Mouse (Mus musculus): ENCODE results near the gene Olfr315. TPM values are rescaled to one million over a fixed set of nuclear protein-coding genes. Genes with fewer than 3 reads are reported as not detected.

Gene Olfr315
- polyA plus RNA-seq, 1 experiment from 2014 or later: not detected

DNA sequence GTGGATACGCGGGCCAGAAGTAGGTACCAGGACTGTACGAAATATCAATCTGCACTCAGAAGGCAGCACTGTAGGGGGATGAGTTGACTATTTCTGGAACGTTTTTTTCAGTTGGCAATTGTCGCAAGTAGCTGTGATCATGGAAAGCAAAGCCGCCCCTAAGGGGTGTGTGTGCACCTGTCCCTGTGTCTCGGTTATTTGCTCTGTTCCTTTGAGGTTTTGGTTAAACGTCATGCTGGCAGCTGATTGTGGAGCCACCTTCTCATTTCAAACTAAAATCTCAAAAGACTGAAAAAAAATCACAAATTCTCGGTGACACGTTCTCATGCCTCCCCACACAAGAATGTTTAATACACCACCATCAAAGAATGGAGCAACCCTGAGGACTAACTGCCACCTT is 14.7 kb downstream of the Olfr315 start:
- Histone ChIP-seq H3K27me3 (replicated peaks; ENCODE audit: control insufficient read depth, insufficient read depth, low read length) (no peaks in the 10 kb centered on the region), H3K4me1 (ENCODE audit: control insufficient read depth, insufficient read depth, low read length) (no peaks in the 10 kb centered on the region), H3K9ac (ENCODE audit: low read depth, low read length) (no peak overlapping the region), H3K27ac (ENCODE audit: low read length) (no peak overlapping the region), H3K4me2 (ENCODE audit: low read depth, low read length) (no peak overlapping the region), H3K36me3 (ENCODE audit: control insufficient read depth, insufficient read depth, low read length) (no peaks in the 10 kb centered on the region), H3K4me3 (ENCODE audit: low read length) (no peak overlapping the region), H3K9me3 (ENCODE audit: control insufficient read depth, low read length) (no peaks in the 10 kb centered on the region)
- WGBS: 89% methylated on average over 10 of the region's 10 CpGs
- no peak for ATAC-seq

DNA sequence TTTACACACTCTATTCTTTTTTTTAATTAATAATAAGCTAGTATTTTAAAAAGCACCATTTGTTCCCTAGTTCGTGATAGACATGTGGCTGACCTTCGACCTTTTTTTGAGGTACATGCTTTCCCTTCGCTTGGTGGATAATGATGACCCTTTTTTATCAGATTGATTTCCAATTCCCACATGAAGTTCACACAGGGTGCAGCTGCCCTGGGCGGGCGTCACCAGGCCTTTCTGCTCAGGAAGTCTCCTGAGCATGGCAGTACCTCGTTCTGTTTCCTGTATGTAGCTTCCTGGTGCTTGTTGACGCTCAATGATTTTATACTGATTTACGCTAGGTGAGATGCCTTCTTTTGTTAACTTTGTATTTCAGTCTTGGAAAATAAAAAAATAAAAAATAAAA is 15.4 kb downstream of the Olfr315 start:
- no peak overlapping the region for H3K4me3 ChIP-seq (ENCODE audit: low read length)
- H3K27me3 ChIP-seq (replicated peaks; ENCODE audit: control insufficient read depth, insufficient read depth, low read length): no peaks in the 10 kb centered on the region
- ATAC-seq: no peak
- H3K4me1 ChIP-seq (ENCODE audit: control insufficient read depth, insufficient read depth, low read length): no peaks in the 10 kb centered on the region
- no peak overlapping the region for H3K9ac ChIP-seq (ENCODE audit: low read depth, low read length)
- 84% methylated on average over 8 of the region's 8 CpGs for WGBS
- no peaks in the 10 kb centered on the region for H3K9me3 ChIP-seq (ENCODE audit: control insufficient read depth, low read length)
- no peaks in the 10 kb centered on the region for H3K36me3 ChIP-seq (ENCODE audit: control insufficient read depth, insufficient read depth, low read length)
- no peak overlapping the region for H3K4me2 ChIP-seq (ENCODE audit: low read depth, low read length)
- H3K27ac ChIP-seq (ENCODE audit: low read length): no peak overlapping the region

DNA sequence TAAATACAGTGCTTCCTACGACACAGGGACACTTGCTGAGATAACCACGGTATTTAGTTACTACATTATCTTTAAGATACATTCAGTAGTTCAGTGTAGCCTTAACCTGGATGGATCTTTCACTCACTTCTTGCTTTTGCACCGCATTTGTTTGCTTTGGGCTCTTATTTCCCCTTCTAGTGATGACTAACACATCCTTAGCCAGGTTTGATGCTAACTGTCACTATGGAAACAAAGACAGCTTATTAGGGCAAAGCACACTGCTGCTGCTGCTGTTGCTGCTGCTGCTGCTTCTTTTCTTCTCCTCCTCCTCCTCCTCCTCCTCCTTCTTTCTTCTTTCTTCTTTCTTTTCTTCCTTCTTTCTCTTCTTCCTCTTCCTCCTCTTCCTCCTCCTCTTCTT is 16.5 kb downstream of the Olfr315 start:
- no peaks in the 10 kb centered on the region for H3K36me3 ChIP-seq (ENCODE audit: control insufficient read depth, insufficient read depth, low read length)
- H3K4me2 ChIP-seq (ENCODE audit: low read depth, low read length): no peak overlapping the region
- H3K9me3 ChIP-seq (ENCODE audit: control insufficient read depth, low read length): no peaks in the 10 kb centered on the region
- H3K27ac ChIP-seq (ENCODE audit: low read length): no peak overlapping the region
- H3K4me3 ChIP-seq (ENCODE audit: low read length): no peak overlapping the region
- no peaks in the 10 kb centered on the region for H3K27me3 ChIP-seq (replicated peaks; ENCODE audit: control insufficient read depth, insufficient read depth, low read length)
- 29% methylated on average over 3 of the region's 3 CpGs for WGBS
- no peak for ATAC-seq
- no peaks in the 10 kb centered on the region for H3K4me1 ChIP-seq (ENCODE audit: control insufficient read depth, insufficient read depth, low read length)
- no peak overlapping the region for H3K9ac ChIP-seq (ENCODE audit: low read depth, low read length)

DNA sequence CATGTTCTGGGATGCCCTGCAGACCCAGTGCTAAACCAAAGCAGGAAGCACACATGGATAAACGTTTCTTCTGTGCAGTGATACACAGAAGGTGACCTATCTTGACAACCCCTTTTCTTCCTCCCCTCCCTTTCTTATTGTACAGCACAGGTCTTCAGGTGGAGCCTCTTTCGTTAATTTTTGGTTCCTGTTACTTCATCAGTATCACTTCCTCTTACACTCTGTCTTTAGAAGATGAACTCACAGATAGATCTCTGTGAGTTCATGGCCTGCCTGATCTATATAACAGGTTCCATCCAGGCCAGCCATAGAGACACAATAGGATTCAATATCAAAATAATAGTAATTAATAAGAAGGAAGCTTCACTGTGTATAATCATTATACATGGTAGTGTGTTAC is 17.1 kb downstream of the Olfr315 start:
- no peak overlapping the region for H3K4me3 ChIP-seq (ENCODE audit: low read length)
- no peak for ATAC-seq
- H3K9me3 ChIP-seq (ENCODE audit: control insufficient read depth, low read length): no peaks in the 10 kb centered on the region

DNA sequence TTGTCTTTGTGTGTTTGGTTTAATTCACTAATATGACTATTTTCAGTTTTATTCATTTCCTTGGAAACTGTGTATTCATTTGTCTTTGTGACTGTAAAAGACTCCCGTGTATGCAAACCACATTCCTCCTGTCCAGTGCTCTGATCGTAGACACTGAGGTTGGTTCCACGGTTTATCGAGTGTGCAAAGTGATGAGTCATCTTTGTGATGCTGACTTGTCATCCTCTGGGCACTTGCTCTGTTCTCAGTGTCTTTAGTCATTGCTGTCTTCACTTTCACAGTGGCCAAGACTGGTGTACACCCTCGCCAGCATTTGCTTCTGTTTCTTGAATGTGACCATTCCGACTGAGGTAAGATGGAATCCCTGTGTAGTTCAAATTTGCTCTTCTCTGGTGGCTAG is 17.7 kb downstream of the Olfr315 start:
- ATAC-seq: no peak
- 74% methylated on average over 6 of the region's 6 CpGs for WGBS
- Histone ChIP-seq H3K9me3 (ENCODE audit: control insufficient read depth, low read length) (no peaks in the 10 kb centered on the region), H3K36me3 (ENCODE audit: control insufficient read depth, insufficient read depth, low read length) (no peaks in the 10 kb centered on the region), H3K4me2 (ENCODE audit: low read depth, low read length) (no peak overlapping the region), H3K27me3 (replicated peaks; ENCODE audit: control insufficient read depth, insufficient read depth, low read length) (no peaks in the 10 kb centered on the region), H3K9ac (ENCODE audit: low read depth, low read length) (no peak overlapping the region), H3K27ac (ENCODE audit: low read length) (no peak overlapping the region), H3K4me3 (ENCODE audit: low read length) (no peak overlapping the region), H3K4me1 (ENCODE audit: control insufficient read depth, insufficient read depth, low read length) (no peaks in the 10 kb centered on the region)

More for the DNA sequence above, 17.1 kb downstream of the Olfr315 start:
- Histone ChIP-seq H3K4me1 (ENCODE audit: control insufficient read depth, insufficient read depth, low read length) (no peaks in the 10 kb centered on the region), H3K9ac (ENCODE audit: low read depth, low read length) (no peak overlapping the region), H3K36me3 (ENCODE audit: control insufficient read depth, insufficient read depth, low read length) (no peaks in the 10 kb centered on the region), H3K27ac (ENCODE audit: low read length) (no peak overlapping the region), H3K27me3 (replicated peaks; ENCODE audit: control insufficient read depth, insufficient read depth, low read length) (no peaks in the 10 kb centered on the region), H3K4me2 (ENCODE audit: low read depth, low read length) (no peak overlapping the region)
- WGBS: 38% methylated on average over 2 of the region's 2 CpGs

DNA sequence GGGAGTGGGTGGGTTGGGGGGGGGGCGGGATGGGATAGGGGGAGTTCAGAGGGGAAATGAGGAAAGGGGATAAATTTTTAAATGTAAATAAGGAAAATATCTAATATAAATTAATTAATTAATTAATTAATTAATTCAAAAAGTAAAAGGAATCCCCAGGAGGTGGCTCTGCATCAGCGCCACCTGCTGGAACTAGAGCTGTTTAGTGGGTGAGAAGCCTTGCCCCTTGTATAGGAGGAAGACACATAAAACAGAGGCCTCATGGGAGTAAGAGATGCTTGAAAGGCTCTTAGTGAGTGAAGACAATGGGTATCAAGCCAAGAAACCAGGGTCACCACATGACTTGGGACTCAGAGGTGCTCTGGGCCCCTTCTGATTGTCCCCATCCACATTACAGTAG is 22.9 kb downstream of the Olfr315 start:
- no peaks in the 10 kb centered on the region for H3K9me3 ChIP-seq (ENCODE audit: control insufficient read depth, low read length)
- H3K27ac ChIP-seq (ENCODE audit: low read length): no peak overlapping the region
- whole genome bisulfite sequencing: 86% methylated on average over 2 of the region's 2 CpGs
- no peak for ATAC-seq
- no peaks in the 10 kb centered on the region for H3K36me3 ChIP-seq (ENCODE audit: control insufficient read depth, insufficient read depth, low read length)
- H3K9ac ChIP-seq (ENCODE audit: low read depth, low read length): no peak overlapping the region
- H3K27me3 ChIP-seq (replicated peaks; ENCODE audit: control insufficient read depth, insufficient read depth, low read length): no peaks in the 10 kb centered on the region
- no peak overlapping the region for H3K4me2 ChIP-seq (ENCODE audit: low read depth, low read length)
- H3K4me3 ChIP-seq (ENCODE audit: low read length): no peak overlapping the region
- no peaks in the 10 kb centered on the region for H3K4me1 ChIP-seq (ENCODE audit: control insufficient read depth, insufficient read depth, low read length)

DNA sequence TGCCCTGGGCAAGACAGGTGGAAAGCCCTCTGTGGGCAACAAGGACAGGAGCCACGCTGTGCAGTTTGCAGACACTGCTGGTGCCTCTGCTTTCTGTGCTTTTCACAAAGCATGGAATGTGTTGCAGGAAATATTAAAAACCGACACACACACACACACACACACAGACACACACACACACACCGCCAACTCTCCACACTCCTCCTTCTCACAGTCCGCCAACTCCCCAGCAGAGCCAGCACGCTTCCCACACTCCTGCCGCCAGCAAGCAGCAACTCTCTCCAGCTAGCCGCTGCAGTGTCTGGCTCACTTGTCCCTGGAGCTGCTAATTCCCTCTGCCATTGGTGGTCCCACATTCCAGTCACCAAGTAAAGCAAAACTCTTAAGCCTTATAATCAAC is 23.9 kb downstream of the Olfr315 start:
- Histone ChIP-seq H3K27me3 (replicated peaks; ENCODE audit: control insufficient read depth, insufficient read depth, low read length) (no peaks in the 10 kb centered on the region), H3K4me2 (ENCODE audit: low read depth, low read length) (no peak overlapping the region), H3K9ac (ENCODE audit: low read depth, low read length) (no peak overlapping the region), H3K4me3 (ENCODE audit: low read length) (no peak overlapping the region), H3K27ac (ENCODE audit: low read length) (no peak overlapping the region), H3K4me1 (ENCODE audit: control insufficient read depth, insufficient read depth, low read length) (peaks cover under 1% of the 10 kb centered on the region; the same call in 1 of the 2 replicates), H3K9me3 (ENCODE audit: control insufficient read depth, low read length) (no peaks in the 10 kb centered on the region), H3K36me3 (ENCODE audit: control insufficient read depth, insufficient read depth, low read length) (no peaks in the 10 kb centered on the region)
- 68% methylated on average over 7 of the region's 7 CpGs for WGBS
- no peak for ATAC-seq

DNA sequence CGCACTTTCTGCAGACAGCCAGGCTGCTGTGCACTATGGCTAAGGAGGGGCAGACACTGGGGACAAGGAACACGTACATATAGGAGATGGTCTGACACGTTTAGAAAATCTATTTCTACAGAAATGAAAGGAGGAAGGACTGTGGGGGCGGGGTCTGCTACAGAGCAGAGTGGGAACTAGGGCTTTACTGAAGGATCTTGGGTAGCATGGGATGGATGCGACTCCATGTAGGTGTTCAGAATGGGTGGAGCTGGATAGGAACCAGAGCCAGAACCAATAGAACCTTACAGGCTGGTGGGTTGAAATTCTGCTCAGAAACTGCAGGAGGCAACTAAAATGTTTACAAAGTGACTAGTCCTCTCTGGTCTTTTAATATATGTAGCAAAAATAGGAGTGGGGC is 26.8 kb downstream of the Olfr315 start:
- Histone ChIP-seq H3K4me1 (ENCODE audit: control insufficient read depth, insufficient read depth, low read length) (peaks cover 16% of the 10 kb centered on the region; the same call in 1 of the 2 replicates), H3K4me2 (ENCODE audit: low read depth, low read length) (no peak overlapping the region), H3K9me3 (ENCODE audit: control insufficient read depth, low read length) (no peaks in the 10 kb centered on the region), H3K4me3 (ENCODE audit: low read length) (no peak overlapping the region), H3K9ac (ENCODE audit: low read depth, low read length) (no peak overlapping the region), H3K36me3 (ENCODE audit: control insufficient read depth, insufficient read depth, low read length) (no peaks in the 10 kb centered on the region), H3K27ac (ENCODE audit: low read length) (no peak overlapping the region), H3K27me3 (replicated peaks; ENCODE audit: control insufficient read depth, insufficient read depth, low read length) (no peaks in the 10 kb centered on the region)
- WGBS: 79% methylated on average over 5 of the region's 5 CpGs
- ATAC-seq: no peak

DNA sequence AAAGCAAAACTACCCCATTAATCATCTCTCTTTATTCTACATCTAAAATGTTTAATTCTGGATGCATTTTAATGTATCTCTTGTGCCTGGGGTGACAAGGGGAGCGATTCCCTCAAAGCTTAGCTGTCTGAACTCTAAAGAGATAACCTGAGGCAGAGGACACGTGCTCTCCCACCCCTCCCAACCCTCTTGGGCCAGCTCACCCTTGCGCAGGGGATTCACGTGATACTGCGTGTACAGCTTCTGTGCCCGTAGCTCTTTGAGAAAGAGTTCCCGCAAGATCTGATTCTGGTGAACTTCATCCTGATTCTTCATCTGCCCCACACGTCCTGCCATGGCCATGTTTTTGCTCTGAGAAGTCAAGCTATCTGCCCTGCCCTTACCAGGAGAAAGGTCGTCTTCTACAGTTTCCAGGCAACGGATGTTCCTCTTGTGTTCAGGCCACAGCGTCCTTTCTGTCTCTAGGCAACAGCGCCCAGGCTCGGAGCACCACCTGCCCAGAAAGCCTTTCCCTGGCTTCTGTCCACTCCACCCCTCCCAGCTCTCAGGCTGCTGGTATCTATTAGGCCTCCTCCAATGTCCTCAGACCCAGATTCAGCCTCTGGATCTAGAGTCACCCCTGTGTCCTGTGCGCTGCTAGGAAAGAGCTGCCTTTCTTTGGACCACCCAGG is 28.7 kb downstream of the Olfr315 start, which contains the start of gene Fam183b:
Fam183b (minus strand) TSS at position 403 of the 671 bp plus-strand sequence.
- Histone ChIP-seq H3K4me3 (ENCODE audit: low read length) (peak within 1 kb of the TSS; percentile 27), H3K9me3 (ENCODE audit: control insufficient read depth, low read length) (no peaks in the 10 kb centered on the region), H3K27ac (ENCODE audit: low read length) (no peak within 1 kb of the TSS), H3K4me1 (ENCODE audit: control insufficient read depth, insufficient read depth, low read length) (peaks cover 16% of the 10 kb centered on the region; the same call in 1 of the 2 replicates), H3K9ac (ENCODE audit: low read depth, low read length) (0 out of 2 replicates have a peak within 1 kb of the TSS, but pooled peaks have one; percentile 38), H3K36me3 (ENCODE audit: control insufficient read depth, insufficient read depth, low read length) (no peaks in the 10 kb centered on the region), H3K4me2 (ENCODE audit: low read depth, low read length) (peak within 1 kb of the TSS; percentile 47), H3K27me3 (replicated peaks; ENCODE audit: control insufficient read depth, insufficient read depth, low read length) (no peaks in the 10 kb centered on the region)
- ATAC-seq: peak; percentile 80
- WGBS: 14% methylated on average over 14 of the region's 14 CpGs

DNA sequence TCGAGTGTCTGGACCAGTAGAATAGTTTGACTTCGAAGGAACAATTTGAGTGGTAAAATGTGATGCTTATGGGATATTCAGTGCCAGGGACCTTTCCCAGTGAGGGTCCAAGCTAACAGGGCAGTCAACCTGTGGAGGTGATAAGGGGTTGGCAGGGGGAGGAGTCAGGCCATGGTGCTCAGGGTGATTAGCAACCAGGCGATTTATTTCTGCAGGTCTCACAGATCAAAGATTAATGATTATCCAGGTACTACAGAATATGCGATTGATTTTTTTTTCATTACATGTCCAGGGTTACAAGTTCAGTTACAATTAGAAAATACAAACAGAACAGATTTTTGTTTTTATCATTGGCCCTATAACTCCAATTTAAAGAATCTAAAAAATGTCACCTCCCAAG is 30.9 kb downstream of the Olfr315 start:
- no peaks in the 10 kb centered on the region for H3K9me3 ChIP-seq (ENCODE audit: control insufficient read depth, low read length)
- no peaks in the 10 kb centered on the region for H3K27me3 ChIP-seq (replicated peaks; ENCODE audit: control insufficient read depth, insufficient read depth, low read length)
- no peaks in the 10 kb centered on the region for H3K36me3 ChIP-seq (ENCODE audit: control insufficient read depth, insufficient read depth, low read length)
- peaks cover 16% of the 10 kb centered on the region; the same call in 1 of the 2 replicates for H3K4me1 ChIP-seq (ENCODE audit: control insufficient read depth, insufficient read depth, low read length)
- H3K4me2 ChIP-seq (ENCODE audit: low read depth, low read length): no peak overlapping the region
- H3K27ac ChIP-seq (ENCODE audit: low read length): no peak overlapping the region
- peak; percentile 67 for ATAC-seq
- WGBS: 34% methylated on average over 4 of the region's 4 CpGs
- H3K4me3 ChIP-seq (ENCODE audit: low read length): no peak overlapping the region
- no peak overlapping the region for H3K9ac ChIP-seq (ENCODE audit: low read depth, low read length)
